Mouse (Mus musculus): ENCODE measurements around the gene Dnase1l3. TPM values are rescaled to one million over a fixed set of nuclear protein-coding genes. Genes with fewer than 3 reads are reported as not detected.

Gene Dnase1l3
- 2.1 and 3.4 TPM in 2 replicates for polyA plus RNA-seq (2012; rRNA removed)

DNA sequence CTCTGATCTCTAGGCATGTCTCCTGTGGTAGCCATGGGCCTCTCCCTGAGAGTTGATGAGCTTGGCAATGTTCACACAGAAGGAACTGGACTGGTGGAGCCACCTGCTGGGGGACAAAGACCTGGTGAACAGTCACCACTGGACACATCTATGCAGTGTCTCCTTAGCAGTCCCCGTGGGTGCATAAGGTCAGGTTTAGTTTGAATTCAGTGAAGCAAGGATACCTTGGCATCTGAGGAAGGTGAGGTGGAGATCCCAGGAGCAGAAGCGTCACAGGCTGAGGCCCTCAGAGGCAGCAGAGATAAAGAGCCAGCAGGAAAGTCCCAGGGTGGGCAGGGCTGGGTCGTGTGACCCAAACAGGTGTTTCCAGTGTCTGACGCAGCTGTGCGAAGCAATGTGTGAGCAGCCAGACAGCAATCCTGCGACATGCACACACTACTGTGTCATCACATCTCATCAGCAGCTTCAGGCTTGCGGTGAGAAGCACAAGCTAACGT lies at the start of gene Dnase1l3:
Gene Dnase1l3 (minus strand): TSS at position 303 of the 497 bp plus-strand sequence.

GRCm38 (mm10) chr14:8002432-8003092 lies 8.2 kb upstream of the Dnase1l3 start, which contains the start of gene Abhd6:
Gene Abhd6 (plus strand): TSS chr14:8002902.

GRCm38 (mm10) chr14:7957049-7957448 lies 37.3 kb downstream of the Dnase1l3 start, which contains the start of gene Gm45521:
Gene Gm45521 (plus strand): TSS chr14:7957288.

Other genes starting within 250 kb of the Dnase1l3 start
- not detected in 2 replicates for gene Gm26661, start 203.0 kb downstream of the Dnase1l3 start, polyA plus RNA-seq (2012; rRNA removed)
- 11.4 and 19.7 TPM in 2 replicates for gene Flnb, start 176.6 kb downstream of the Dnase1l3 start, polyA plus RNA-seq (2012; rRNA removed)
- gene Gm45521, start 37.3 kb downstream of the Dnase1l3 start, polyA plus RNA-seq (2012; rRNA removed) = not detected in 2 replicates
- 14.6 and 15.5 TPM in 2 replicates for gene Abhd6, start 8.3 kb upstream of the Dnase1l3 start, polyA plus RNA-seq (2012; rRNA removed)
- 1.1 and 1.2 TPM in 2 replicates for gene Rpp14, start 85.8 kb upstream of the Dnase1l3 start, polyA plus RNA-seq (2012; rRNA removed)
- gene Pxk, start 103.6 kb upstream of the Dnase1l3 start, polyA plus RNA-seq (2012; rRNA removed) = 7.9 and 14.1 TPM in 2 replicates
- 9.6 and 12.8 TPM in 2 replicates for gene Pdhb, start 178.5 kb upstream of the Dnase1l3 start, polyA plus RNA-seq (2012; rRNA removed)
- 1.6 TPM in 2 replicates for gene Kctd6, start 219.6 kb upstream of the Dnase1l3 start, polyA plus RNA-seq (2012; rRNA removed)